Mouse (Mus musculus) spleen, adult 18-20 months (tissue): ENCODE measurements around the gene Psmg3.
A peak's percentile ranks its signal among the peaks of the same experiment; 100 is the strongest.

Experiments
- DNase-seq, 2 experiments: peaks; one replicate each; pipeline ENCODE4 v3.0.0; 2022; ENCODE audit warnings: mixed read lengths in 2 of 2

Psmg3 gene

GRCm38 (mm10) chr5:139793338-139794089 lies 33.2 kb downstream of the Psmg3 start:
- no peak for DNase-seq

GRCm38 (mm10) chr5:139792966-139793337 lies 33.7 kb downstream of the Psmg3 start:
- no peak for DNase-seq

- no peak for DNase-seq
Observed at GRCm38 (mm10) chr5:139792159-139792775, 34.4 kb downstream of the Psmg3 start.

GRCm38 (mm10) chr5:139791227-139792158 lies 35.2 kb downstream of the Psmg3 start, which contains the start of gene Mafk:
Gene Mafk, plus strand, starts transcription at chr5:139791513.
- peak; percentile 98 to 100 for DNase-seq

GRCm38 (mm10) chr5:139789466-139789865 lies 37.2 kb downstream of the Psmg3 start:
- DNase-seq = no peak

- peak in 1 of 2 experiments; percentile 35 for DNase-seq
Observed at GRCm38 (mm10) chr5:139781406-139781805, 45.3 kb downstream of the Psmg3 start.

- DNase-seq = no peak
Observed at GRCm38 (mm10) chr5:139776966-139777365, 49.7 kb downstream of the Psmg3 start.

- DNase-seq = peak; percentile 87 to 95
Observed at GRCm38 (mm10) chr5:139775216-139775926, 51.3 kb downstream of the Psmg3 start, which contains the start of gene Ints1. Gene Ints1, minus strand, starts transcription at chr5:139775674.
